Mouse (Mus musculus) liver, adult 2 months (tissue): Measurements from ENCODE around the gene Pde1a.
A peak's percentile ranks its signal among the peaks of the same experiment; 100 is the strongest.

Experiments used
- CTCF ChIP-seq: fragments of 200-500 bp; IDR thresholded peaks from 2 replicates; pipeline ENCODE4 v1.5.1; 2011; ENCODE audit warnings: low read depth, low read length, control low read depth
- POLR2A ChIP-seq: fragments of 200-500 bp; IDR thresholded peaks from 2 replicates; pipeline ENCODE4 v1.6.1; 2011; ENCODE audit warnings: low read length, control low read depth; ENCODE audit not compliant: insufficient read depth; ENCODE audit errors: extremely low read depth

DNA sequence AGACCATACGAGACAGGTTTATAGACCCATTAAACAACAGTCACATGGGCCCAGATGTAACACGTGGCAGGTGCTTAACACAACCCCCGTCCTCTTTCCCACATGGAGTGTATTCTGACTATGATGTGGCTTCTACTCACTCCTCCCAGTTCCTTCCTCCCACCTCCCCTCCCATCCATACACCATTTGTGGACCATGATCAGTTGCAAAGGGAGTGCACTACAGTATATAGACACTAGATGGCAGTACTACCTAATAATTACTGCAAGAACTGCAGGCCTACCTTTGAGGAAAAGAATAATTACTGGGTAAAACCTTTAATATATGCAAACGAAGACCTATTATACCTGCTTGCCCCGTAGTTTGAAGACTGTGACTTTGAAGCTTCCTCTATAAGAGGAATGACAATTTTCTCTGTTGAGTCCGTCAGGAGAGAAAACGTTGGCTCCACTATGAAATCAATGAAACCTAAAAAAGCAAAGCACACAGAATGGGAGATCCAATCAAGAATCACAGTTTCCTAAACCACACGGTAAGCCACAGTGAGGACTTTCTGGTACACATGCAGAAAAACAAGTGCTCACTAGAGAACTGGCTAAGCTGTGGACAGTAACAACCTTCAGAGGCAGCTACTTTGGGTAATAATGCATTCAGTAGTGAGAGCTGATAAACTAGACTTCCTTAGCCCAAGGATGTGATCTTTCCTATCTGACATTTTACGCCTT, 263.8 kb downstream of the Pde1a start:
- TF ChIP-seq CTCF (peak; percentile 64), POLR2A (no peak)
